ENCODE assay signal across 15 mouse cellular contexts in genomic region chr1:24068830-24069229, GRCm38 (mm10).
"Had no signal": no experiment of that assay in that cellular context is flagged by ENCODE, and none has a peak within 500 bp of the region (broad histone marks: within the 10 kb centered on the region; RNA-seq: fewer than 3 reads in every experiment).

No protein-coding gene starts in this region.

- H3K27ac ChIP-seq: midbrain, embryonic 13.5 days; midbrain, embryonic 15.5 days; neural tube, embryonic 13.5 days; neural tube, embryonic 15.5 days; stomach, embryonic 15.5 days; stomach, postnatal 0 days had no signal

- H3K36me3 ChIP-seq: midbrain, embryonic 15.5 days; stomach, embryonic 15.5 days had no signal

- ATAC-seq: midbrain, embryonic 13.5 days; midbrain, embryonic 15.5 days had no signal

- H3K27me3 ChIP-seq: midbrain, embryonic 13.5 days; midbrain, embryonic 15.5 days; neural tube, embryonic 13.5 days; neural tube, embryonic 15.5 days; stomach, embryonic 15.5 days had no signal

- DNase-seq: lung, adult 18-20 months; lung, embryonic 14.5 days; lung, postnatal 10 days; lung, postnatal 4 days; right cerebral cortex, postnatal 14 days; thymus, adult 2 months; thymus, postnatal 25 days; thymus, postnatal 4 days had no signal

- H3K9me3 ChIP-seq: midbrain, embryonic 13.5 days; midbrain, embryonic 15.5 days; neural tube, embryonic 13.5 days; neural tube, embryonic 15.5 days; stomach, embryonic 15.5 days had no signal

- H3K4me3 ChIP-seq: midbrain, embryonic 13.5 days; midbrain, embryonic 15.5 days; neural tube, embryonic 13.5 days; neural tube, embryonic 15.5 days; stomach, embryonic 15.5 days had no signal

- H3K4me2 ChIP-seq: lung, embryonic 14.5 days; midbrain, embryonic 11.5 days; midbrain, embryonic 13.5 days; midbrain, embryonic 15.5 days; neural tube, embryonic 13.5 days; neural tube, embryonic 15.5 days; stomach, embryonic 15.5 days had no signal

- H3K9ac ChIP-seq: lung, embryonic 14.5 days; midbrain, embryonic 13.5 days; midbrain, embryonic 15.5 days; neural tube, embryonic 13.5 days; neural tube, embryonic 15.5 days; stomach, embryonic 15.5 days had no signal

- H3K4me1 ChIP-seq: midbrain, embryonic 13.5 days; midbrain, embryonic 15.5 days; neural tube, embryonic 13.5 days; neural tube, embryonic 15.5 days; stomach, embryonic 15.5 days had no signal
